Mouse (Mus musculus) erythroblast, embryonic 14.5 days (primary cell): ENCODE measurements around the gene Zfp628.

Experiments used
- GATA1 ChIP-seq: IDR thresholded peaks from 2 replicates; pipeline ENCODE4 v1.6.1; 2012; ENCODE audit warnings: low read length, inconsistent platforms, mixed read lengths
- TAL1 ChIP-seq: IDR thresholded peaks from 3 replicates; pipeline ENCODE4 v1.6.1; 2012; ENCODE audit warnings: low read length, inconsistent platforms, mixed read lengths

GRCm38 (mm10) chr7:4957361-4957760 is 42.3 kb downstream of the Zfp628 start:
- TF ChIP-seq TAL1 (no peak), GATA1 (no peak)
